Mouse (Mus musculus): ENCODE data around the gene Ccdc171. TPM values are rescaled to one million over a fixed set of nuclear protein-coding genes. Genes with fewer than 3 reads are reported as not detected.
"Not testable (repeated sequence)": the region's sequence is repeated elsewhere in the genome, so short reads cannot be mapped to it uniquely, and the experiment has no call there.

The Ccdc171 gene
- total RNA-seq, 2 experiments from 2014 or later = 0.52 to 0.94 TPM

GRCm38 (mm10) chr4:83655396-83655795 is 130.1 kb downstream of the Ccdc171 start:
- DNase-seq (ENCODE audit: low spot score) = no peak

- DNase-seq (ENCODE audit: low spot score) = no peak
Measured at GRCm38 (mm10) chr4:83656571-83656970, 131.2 kb downstream of the Ccdc171 start.

GRCm38 (mm10) chr4:83657021-83657420 is 131.7 kb downstream of the Ccdc171 start:
- no peak for DNase-seq (ENCODE audit: low spot score)

GRCm38 (mm10) chr4:83658415-83658814 is 133.1 kb downstream of the Ccdc171 start:
- DNase-seq (ENCODE audit: low spot score) = no peak

- DNase-seq (ENCODE audit: low spot score) = no peak
Measured at GRCm38 (mm10) chr4:83659411-83659810, 134.1 kb downstream of the Ccdc171 start.

GRCm38 (mm10) chr4:83661519-83662271 is 136.3 kb downstream of the Ccdc171 start:
- DNase-seq (ENCODE audit: low spot score) = no peak

- no peak for DNase-seq (ENCODE audit: low spot score)
Measured at GRCm38 (mm10) chr4:83662301-83662700, 137.0 kb downstream of the Ccdc171 start.

- no peak for DNase-seq (ENCODE audit: low spot score)
Measured at GRCm38 (mm10) chr4:83669552-83669951, 144.2 kb downstream of the Ccdc171 start.

- DNase-seq (ENCODE audit: low spot score) = not testable (repeated sequence)
Measured at GRCm38 (mm10) chr4:83675308-83675707, 150.0 kb downstream of the Ccdc171 start.

- no peak for DNase-seq (ENCODE audit: low spot score)
Measured at GRCm38 (mm10) chr4:83676444-83676843, 151.1 kb downstream of the Ccdc171 start.

GRCm38 (mm10) chr4:83681081-83681480 is 155.7 kb downstream of the Ccdc171 start:
- DNase-seq (ENCODE audit: low spot score) = no peak

- DNase-seq (ENCODE audit: low spot score) = no peak
Measured at GRCm38 (mm10) chr4:83682866-83683265, 157.5 kb downstream of the Ccdc171 start.

GRCm38 (mm10) chr4:83700190-83700589 is 174.8 kb downstream of the Ccdc171 start:
- no peak for DNase-seq (ENCODE audit: low spot score)

GRCm38 (mm10) chr4:83716996-83717395 is 191.7 kb downstream of the Ccdc171 start:
- DNase-seq (ENCODE audit: low spot score) = no peak

- DNase-seq (ENCODE audit: low spot score) = no peak
Measured at GRCm38 (mm10) chr4:83719816-83720215, 194.5 kb downstream of the Ccdc171 start.

- no peak for DNase-seq (ENCODE audit: low spot score)
Measured at GRCm38 (mm10) chr4:83725136-83725535, 199.8 kb downstream of the Ccdc171 start.

GRCm38 (mm10) chr4:83739137-83739890 is 214.0 kb downstream of the Ccdc171 start:
- no peak for DNase-seq (ENCODE audit: low spot score)

GRCm38 (mm10) chr4:83739891-83740277 is 214.5 kb downstream of the Ccdc171 start:
- DNase-seq (ENCODE audit: low spot score) = no peak

GRCm38 (mm10) chr4:83742806-83743460 is 217.6 kb downstream of the Ccdc171 start:
- DNase-seq (ENCODE audit: low spot score) = no peak

- no peak for DNase-seq (ENCODE audit: low spot score)
Measured at GRCm38 (mm10) chr4:83775136-83775535, 249.8 kb downstream of the Ccdc171 start.

- DNase-seq (ENCODE audit: low spot score) = no peak
Measured at GRCm38 (mm10) chr4:83780044-83780443, 254.7 kb downstream of the Ccdc171 start.

- no peak for DNase-seq (ENCODE audit: low spot score)
Measured at GRCm38 (mm10) chr4:83785115-83785514, 259.8 kb downstream of the Ccdc171 start.
